Mouse (Mus musculus) spleen, adult 18-20 months (tissue): ENCODE measurements at regions not wholly inside any gene's neighbourhood (a gene's known extent, or its start where the extent isn't known, plus 50 kb on each side); places are given as distances from the start of the nearest gene placed in this dataset.

ENCODE experiments used
- DNase-seq, 2 experiments: peaks; one replicate each; pipeline ENCODE4 v3.0.0; 2022; ENCODE audit warnings: mixed read lengths in 2 of 2

DNA sequence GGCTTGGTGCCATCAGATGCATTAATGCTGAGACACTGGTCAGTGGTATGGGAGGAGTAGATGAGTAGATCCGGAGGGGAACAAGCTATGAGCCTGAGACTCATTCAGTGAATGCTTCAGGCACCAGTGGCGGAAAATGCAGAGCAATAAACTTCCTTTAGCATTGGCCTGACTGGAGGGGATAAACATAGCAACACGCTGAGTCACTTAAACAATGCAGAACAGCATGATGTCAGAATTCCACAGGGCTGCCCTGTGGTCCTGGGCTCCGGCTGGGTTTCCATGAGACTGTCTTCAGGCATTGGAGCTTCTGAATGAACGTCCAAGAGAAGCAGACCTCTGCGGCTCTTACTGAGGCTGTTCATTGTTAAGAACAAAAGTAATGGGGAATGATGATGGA is 145.4 kb upstream of the Gm10181 start:
- DNase-seq, result no peak

DNA sequence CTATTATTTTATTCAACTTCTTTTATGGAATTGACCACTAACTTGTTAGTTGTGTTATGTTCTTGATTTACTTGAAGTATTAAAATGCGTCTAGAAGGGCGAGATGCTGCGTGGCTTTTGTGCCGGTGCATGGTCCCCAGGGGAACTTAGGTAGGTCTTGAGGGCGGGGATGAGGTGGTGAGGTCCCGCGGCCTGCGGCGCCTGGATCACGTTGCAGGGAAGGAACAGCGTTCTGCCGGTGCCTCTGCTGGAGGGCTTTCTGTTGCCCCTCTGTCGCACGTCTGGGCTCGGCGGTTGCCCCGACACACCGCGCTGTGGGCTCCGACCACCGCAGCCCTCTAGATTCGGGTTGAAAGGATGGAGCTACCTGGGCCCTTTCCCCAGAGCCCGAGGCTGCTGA is 136.7 kb upstream of the Gm10181 start:
- DNase-seq, result no peak

- DNase-seq, result no peak
Measured at GRCm38 (mm10) chr9:24955641-24956040, 133.6 kb upstream of the Gm10181 start.

DNA sequence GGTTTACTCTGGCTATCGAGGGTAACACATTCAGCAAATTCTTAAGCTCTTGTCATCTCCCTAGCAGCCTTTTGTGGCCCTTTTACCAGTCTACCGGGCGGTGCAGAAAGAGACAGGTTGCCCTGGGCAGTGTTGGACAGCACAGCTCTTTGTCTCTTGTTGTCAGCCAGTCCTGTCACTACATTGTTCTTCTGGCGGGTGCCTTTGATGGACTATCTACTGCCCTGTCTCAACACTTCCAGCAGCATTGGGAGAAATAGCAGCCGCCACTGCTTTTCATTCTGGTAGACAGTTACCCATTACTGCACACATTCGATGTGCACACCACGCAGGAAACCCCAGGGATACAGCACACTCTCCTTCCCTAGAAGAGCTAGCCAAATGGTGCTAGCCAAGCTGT is 132.7 kb upstream of the Gm10181 start:
- no peak for DNase-seq

DNA sequence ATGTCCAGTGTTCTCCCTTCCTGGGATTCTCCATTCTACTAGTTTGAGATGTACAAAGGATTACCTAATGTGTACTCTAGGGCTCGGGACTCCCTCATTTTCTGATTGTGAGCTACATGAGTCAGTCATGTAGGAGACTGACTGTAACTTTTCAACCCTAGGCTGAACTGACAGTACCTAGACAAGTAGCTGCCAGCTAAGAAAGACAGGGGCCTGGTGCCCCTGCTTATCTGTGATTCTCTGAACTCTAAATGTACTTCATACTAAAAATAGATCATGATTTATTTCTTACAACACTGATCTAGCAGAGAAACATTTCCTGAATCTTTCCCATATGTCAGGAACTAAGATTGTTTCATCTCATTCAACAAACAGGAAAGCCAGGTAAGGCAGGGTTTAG is 125.9 kb upstream of the Gm10181 start:
- no peak for DNase-seq

- DNase-seq, result no peak
Measured at GRCm38 (mm10) chr9:24967571-24967970, 121.7 kb upstream of the Gm10181 start.

- DNase-seq, result no peak
Measured at GRCm38 (mm10) chr9:24974021-24974741, 115.0 kb upstream of the Gm10181 start.

DNA sequence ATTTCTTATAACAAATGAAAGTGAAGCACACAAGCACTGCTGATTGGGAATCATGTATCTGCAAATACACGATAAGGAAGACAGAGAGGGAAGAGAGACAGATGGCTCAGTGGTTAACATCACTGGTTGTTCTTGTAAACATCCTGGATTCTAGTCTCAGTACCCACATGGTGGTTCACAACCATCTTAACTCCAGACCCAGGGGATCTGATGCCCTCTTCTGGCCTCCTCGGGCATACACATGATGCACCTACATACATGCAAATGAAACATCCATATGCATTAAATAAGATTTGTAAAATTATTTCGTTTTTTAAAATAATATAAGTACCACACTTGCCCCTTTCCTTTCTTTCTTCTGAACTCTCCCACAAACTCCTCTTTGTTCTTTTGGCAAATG is 106.4 kb upstream of the Gm10181 start:
- no peak for DNase-seq

DNA sequence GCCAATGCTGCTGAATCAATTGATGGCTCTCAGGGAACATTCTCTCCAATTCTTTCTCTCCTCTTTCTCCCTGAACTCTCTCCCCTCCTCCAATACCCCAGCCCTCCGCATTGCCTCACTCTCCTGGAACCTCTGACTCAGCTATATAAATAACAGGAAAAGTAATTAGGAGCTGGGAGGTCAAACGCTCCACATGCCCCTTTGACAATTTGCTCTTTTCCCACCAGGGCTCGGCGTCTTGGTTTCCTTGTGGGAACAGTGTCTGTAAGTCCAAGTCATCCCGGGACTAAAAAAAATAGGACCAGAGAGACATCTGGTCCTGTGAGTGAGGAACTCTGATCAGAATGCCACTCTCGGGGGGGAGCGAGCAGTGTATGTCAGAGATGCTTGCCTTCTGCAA is 94.7 kb upstream of the Gm10181 start:
- DNase-seq, result no peak

GRCm38 (mm10) chr9:25021095-25021691 is 68.0 kb upstream of the Gm10181 start:
- DNase-seq, result no peak

- no peak for DNase-seq
Measured at GRCm38 (mm10) chr9:25022439-25022838, 66.8 kb upstream of the Gm10181 start.

DNA sequence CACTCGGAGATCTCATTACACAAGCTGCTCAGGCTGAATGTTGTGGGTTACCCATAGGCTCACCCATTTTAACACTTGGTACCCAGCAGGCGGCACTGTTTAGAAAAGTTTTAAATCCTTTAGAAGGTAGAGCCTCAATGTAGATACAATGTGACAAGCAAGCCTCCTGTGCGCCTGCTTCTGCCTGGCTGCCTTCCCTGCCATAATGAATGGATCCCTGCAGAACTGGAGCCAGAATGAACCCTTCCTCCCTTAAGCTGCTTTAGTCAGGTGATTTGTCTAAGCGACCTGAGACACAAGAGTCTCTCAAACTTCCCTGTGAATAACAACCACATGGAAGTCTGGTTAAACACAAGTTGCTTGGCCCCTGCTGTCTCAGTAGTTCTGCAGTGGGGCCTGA is 64.7 kb upstream of the Gm10181 start:
- DNase-seq, result no peak

- DNase-seq, result peak in 1 of 2 experiments; percentile 21
Measured at GRCm38 (mm10) chr9:25027581-25027980, 61.6 kb upstream of the Gm10181 start.

GRCm38 (mm10) chr9:25028305-25028704 is 60.9 kb upstream of the Gm10181 start:
- no peak for DNase-seq

GRCm38 (mm10) chr9:25031466-25031865 is 57.8 kb upstream of the Gm10181 start:
- DNase-seq, result no peak
